Mouse (Mus musculus) hindbrain, embryonic 12.5 days (tissue): ENCODE results near the gene Rapgef1. TPM values are rescaled to one million over a fixed set of nuclear protein-coding genes. Genes with fewer than 3 reads are reported as not detected.

Source experiments
- ATAC-seq: fragments of 200-750 bp; cut with Nextera tagmentation; 2 replicates; pipeline ENCODE4 v1.8.0; 2017; ENCODE audit warnings: moderate TSS enrichment; ENCODE audit not compliant: low FRiP score
- H3K27ac ChIP-seq: fragments of 300-500 bp; sonication (generic); 2 replicates; pipeline ENCODE4 v1.5.1; 2016; ENCODE audit warnings: mild to moderate bottlenecking
- H3K27me3 ChIP-seq: fragments of 300-500 bp; sonication (generic); 2 replicates; pipeline ENCODE4 v1.6.1; 2016; ENCODE audit warnings: mild to moderate bottlenecking
- H3K36me3 ChIP-seq: fragments of 300-500 bp; sonication (generic); 2 replicates; pipeline ENCODE4 v1.6.1; 2016; ENCODE audit warnings: mild to moderate bottlenecking
- H3K4me1 ChIP-seq: fragments of 300-500 bp; sonication (generic); 2 replicates; pipeline ENCODE4 v1.6.1; 2016
- H3K4me2 ChIP-seq: fragments of 300-500 bp; sonication (generic); replicated peaks from 2 replicates; pipeline ENCODE4 v1.6.1; 2016; ENCODE audit warnings: mild to moderate bottlenecking
- H3K4me3 ChIP-seq: fragments of 300-500 bp; sonication (generic); 2 replicates; pipeline ENCODE4 v1.5.1; 2016; ENCODE audit warnings: mild to moderate bottlenecking
- H3K9ac ChIP-seq: fragments of 300-500 bp; sonication (generic); 2 replicates; pipeline ENCODE4 v1.6.1; 2016; ENCODE audit warnings: mild to moderate bottlenecking, moderate library complexity
- H3K9me3 ChIP-seq: fragments of 300-500 bp; sonication (generic); replicated peaks from 2 replicates; pipeline ENCODE4 v1.6.1; 2016; ENCODE audit warnings: mild to moderate bottlenecking
- WGBS: fragments of 180-500 bp; shearing (Covaris S2); methylation state at CpG from one replicate; pipeline ENCODE4 v1.1.7; 2016; 5-methylcytosine and 5-hydroxymethylcytosine counted together
- polyA plus RNA-seq: library from polyadenylated mRNA; unstranded; fragments of >200 nt; fragmentation: Nextera tagmentation; extraction: Ambion mirVana; gene quantifications from 2 replicates; pipeline ENCODE4 v1.2.1, GENCODE M21; 2016

Rapgef1 gene
- polyA plus RNA-seq, 1 experiment from 2014 or later = 24.7 TPM

DNA sequence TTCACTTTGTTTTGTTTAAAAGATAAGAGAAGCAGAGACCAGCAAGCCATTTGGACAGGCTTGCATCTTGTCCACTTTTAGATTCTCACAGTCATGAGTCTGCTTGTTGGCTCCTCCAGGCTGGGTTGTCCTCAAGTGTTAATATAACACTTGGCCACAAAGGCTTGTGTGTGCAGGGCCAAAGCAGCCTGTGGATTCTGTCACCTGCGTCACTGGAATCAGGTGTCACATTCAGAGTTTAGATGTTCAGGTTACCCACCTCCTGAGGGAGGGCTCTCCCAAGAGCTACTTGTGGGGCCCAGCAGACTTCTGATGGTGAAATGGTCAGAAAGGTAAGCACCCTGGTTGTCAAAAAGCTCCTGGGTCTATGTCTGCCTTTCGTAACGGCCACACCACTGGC, 103.6 kb downstream of the Rapgef1 start:
- Histone ChIP-seq H3K4me3 (no peak overlapping the region), H3K27ac (no peak overlapping the region), H3K9ac (no peak overlapping the region), H3K36me3 (peaks cover 76% of the 10 kb centered on the region), H3K4me2 (no peak overlapping the region), H3K9me3 (no peaks in the 10 kb centered on the region), H3K4me1 (no peaks in the 10 kb centered on the region), H3K27me3 (no peaks in the 10 kb centered on the region)
- WGBS = 96% methylated on average over 3 of the region's 3 CpGs
- no peak for ATAC-seq

DNA sequence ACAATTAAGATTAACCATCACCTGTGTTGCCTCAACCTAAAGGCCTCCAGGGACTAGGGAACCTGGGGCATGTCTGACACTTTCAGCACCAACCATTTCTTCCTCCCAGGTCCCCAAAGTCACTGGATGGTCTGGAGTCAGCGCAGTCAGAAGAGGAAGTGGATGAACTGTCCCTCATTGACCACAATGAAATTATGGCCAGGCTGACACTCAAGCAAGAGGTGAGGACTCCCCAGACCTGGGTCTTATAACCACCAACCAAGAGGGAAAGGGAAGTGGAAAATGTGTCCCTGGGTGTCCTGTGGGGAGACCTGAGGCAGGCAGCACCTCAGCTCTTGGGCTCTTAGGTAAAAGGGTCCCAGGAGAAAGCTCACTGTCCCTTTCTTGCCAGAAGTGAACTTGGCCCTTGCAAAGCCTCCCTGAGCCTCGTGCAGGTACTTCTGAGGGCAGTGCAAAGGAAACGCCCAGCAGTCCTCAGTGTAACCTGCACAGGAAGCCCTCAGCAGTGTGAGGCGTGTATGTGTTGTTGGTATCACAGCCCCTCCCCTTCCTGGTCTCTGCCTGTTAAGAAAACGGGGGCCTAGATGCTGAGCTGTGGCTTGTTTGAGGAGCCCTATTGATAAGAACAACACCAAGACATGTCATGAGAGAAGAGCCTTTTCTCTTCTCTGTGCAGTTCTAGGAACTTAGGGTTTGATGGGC, 105.3 kb downstream of the Rapgef1 start:
- Histone ChIP-seq H3K36me3 (peaks cover 76% of the 10 kb centered on the region), H3K9me3 (no peaks in the 10 kb centered on the region), H3K4me3 (no peak overlapping the region), H3K9ac (no peak overlapping the region), H3K4me1 (no peaks in the 10 kb centered on the region), H3K4me2 (no peak overlapping the region), H3K27ac (no peak overlapping the region), H3K27me3 (no peaks in the 10 kb centered on the region)
- no peak for ATAC-seq
- WGBS = 83% methylated on average over 5 of the region's 5 CpGs

DNA sequence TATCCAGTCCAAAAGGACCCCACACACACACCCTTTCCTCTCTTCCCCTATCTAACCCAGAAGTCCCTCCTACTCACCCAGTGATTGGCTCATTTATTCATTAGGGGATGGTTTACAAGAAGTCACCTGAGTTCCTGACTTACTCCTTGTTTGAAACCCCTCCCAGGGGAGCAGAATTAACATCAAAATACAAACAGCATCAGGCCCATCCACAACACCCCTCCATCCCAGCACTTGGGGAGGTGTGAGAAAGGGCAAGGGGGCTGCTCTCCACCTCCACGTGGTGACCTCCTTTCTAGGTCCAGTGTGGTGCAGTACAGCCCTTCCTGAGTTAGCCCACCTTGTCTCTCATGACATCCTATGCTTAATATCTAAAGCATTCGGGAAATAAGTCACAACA, 110.0 kb downstream of the Rapgef1 start:
- no peak for ATAC-seq
- Histone ChIP-seq H3K4me3 (no peak overlapping the region), H3K36me3 (peaks cover 93% of the 10 kb centered on the region)

DNA sequence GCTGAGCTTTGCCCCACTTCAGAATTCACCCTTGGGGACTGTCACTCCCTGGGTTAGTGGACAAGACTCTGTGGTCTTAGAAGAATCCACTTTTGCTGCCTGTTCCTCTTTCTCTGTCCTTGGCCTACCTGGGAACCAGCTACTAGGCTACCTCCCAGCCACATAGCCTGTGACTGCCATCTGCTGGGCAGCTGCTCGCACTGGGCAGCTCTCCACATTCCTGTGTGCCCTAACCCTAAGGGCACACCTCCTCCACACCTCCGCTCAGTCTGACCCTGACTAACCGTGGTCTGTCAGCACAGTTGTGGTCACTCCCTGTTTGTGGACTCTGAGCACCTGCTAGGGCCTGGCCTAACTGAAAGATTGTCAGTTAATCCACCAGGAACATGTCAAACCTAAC, 112.0 kb downstream of the Rapgef1 start:
- Histone ChIP-seq H3K4me1 (no peaks in the 10 kb centered on the region), H3K36me3 (peaks cover 93% of the 10 kb centered on the region), H3K4me3 (no peak overlapping the region), H3K27me3 (no peaks in the 10 kb centered on the region), H3K4me2 (no peak overlapping the region), H3K27ac (no peak overlapping the region), H3K9ac (no peak overlapping the region), H3K9me3 (no peaks in the 10 kb centered on the region)
- 80% methylated on average over 3 of the region's 3 CpGs for WGBS
- ATAC-seq = no peak

More for the DNA sequence above, 110.0 kb downstream of the Rapgef1 start:
- no peak overlapping the region for H3K9ac ChIP-seq
- no peaks in the 10 kb centered on the region for H3K4me1 ChIP-seq
- WGBS = 56% methylated on average over 2 of the region's 2 CpGs
- H3K27me3 ChIP-seq = no peaks in the 10 kb centered on the region
- no peak overlapping the region for H3K27ac ChIP-seq
- H3K4me2 ChIP-seq = no peak overlapping the region
- no peaks in the 10 kb centered on the region for H3K9me3 ChIP-seq

- Histone ChIP-seq H3K4me3 (no peak overlapping the region), H3K4me1 (no peaks in the 10 kb centered on the region), H3K27ac (no peak overlapping the region), H3K9me3 (no peaks in the 10 kb centered on the region), H3K27me3 (no peaks in the 10 kb centered on the region), H3K9ac (no peak overlapping the region), H3K36me3 (peaks cover 95% of the 10 kb centered on the region), H3K4me2 (no peak overlapping the region)
- ATAC-seq = no peak
- 90% methylated on average over 10 of the region's 10 CpGs for WGBS
Measured at GRCm38 (mm10) chr2:29732559-29732958, 113.0 kb downstream of the Rapgef1 start.

DNA sequence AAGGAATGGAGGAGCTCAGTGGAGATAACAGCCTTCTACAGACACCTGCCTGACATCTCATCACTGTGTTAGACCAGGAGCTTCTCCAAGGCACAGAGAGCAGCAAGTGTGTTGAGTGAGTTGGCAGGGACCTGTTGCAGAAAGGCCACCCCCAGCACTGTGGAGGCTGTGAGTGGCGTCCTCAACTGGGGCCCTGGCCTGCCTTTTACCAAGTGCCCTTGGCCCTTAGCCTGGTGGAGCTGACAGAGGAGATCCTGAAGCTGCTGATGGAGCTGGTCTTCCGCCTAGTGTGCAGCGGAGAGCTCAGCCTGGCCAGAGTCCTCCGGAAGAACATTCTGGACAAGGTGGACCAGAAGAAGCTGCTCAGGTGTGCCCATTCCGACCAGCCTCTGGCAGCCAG, 113.8 kb downstream of the Rapgef1 start:
- H3K4me1 ChIP-seq = no peaks in the 10 kb centered on the region
- no peaks in the 10 kb centered on the region for H3K27me3 ChIP-seq
- ATAC-seq = no peak
- H3K4me2 ChIP-seq = no peak overlapping the region
- no peak overlapping the region for H3K4me3 ChIP-seq
- 94% methylated on average over 5 of the region's 5 CpGs for WGBS
- no peak overlapping the region for H3K9ac ChIP-seq
- H3K36me3 ChIP-seq = peaks cover 95% of the 10 kb centered on the region
- no peak overlapping the region for H3K27ac ChIP-seq
- H3K9me3 ChIP-seq = no peaks in the 10 kb centered on the region

- no peaks in the 10 kb centered on the region for H3K27me3 ChIP-seq
- ATAC-seq = no peak
- H3K4me3 ChIP-seq = no peak overlapping the region
- H3K27ac ChIP-seq = no peak overlapping the region
- no peaks in the 10 kb centered on the region for H3K4me1 ChIP-seq
- 92% methylated on average over 12 of the region's 12 CpGs for WGBS
- no peaks in the 10 kb centered on the region for H3K9me3 ChIP-seq
- H3K4me2 ChIP-seq = no peak overlapping the region
- no peak overlapping the region for H3K9ac ChIP-seq
- H3K36me3 ChIP-seq = peaks cover 95% of the 10 kb centered on the region
Measured at GRCm38 (mm10) chr2:29735708-29736107, 116.2 kb downstream of the Rapgef1 start.

DNA sequence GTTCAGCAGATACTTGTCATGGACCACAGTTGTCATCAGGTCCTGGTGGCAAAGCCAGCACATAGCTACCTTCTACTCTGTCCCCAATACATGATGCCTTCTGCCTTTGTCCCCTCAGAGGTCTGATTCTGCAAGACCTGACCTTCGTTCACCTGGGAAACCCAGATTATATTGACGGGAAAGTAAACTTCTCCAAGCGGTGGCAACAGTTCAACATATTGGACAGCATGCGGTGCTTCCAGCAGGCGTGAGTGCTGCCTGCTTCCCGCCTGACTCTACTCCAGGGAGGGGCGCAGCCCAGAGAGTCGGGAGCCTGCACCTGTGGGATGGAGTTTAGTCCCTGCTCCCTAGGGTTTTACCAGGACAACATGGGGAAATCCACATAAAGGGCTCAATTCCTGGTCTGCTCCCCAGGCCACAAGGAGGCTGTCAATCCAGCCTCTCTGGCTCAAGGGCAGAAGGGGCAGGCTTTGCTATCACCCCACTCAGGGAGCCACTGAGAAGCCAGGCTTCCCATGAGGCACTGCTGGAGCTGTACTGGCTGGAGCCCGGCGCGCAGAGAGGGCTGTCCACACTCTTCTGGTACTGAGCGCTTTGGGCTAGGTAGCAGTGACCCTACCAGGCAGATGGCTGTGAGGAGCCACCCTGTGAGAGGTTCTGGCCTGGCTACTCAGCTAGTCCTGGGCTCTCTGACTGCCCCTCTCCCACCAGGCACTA, 117.8 kb downstream of the Rapgef1 start:
- no peak for ATAC-seq
- Histone ChIP-seq H3K4me3 (no peak overlapping the region), H3K4me2 (no peak overlapping the region), H3K27me3 (no peaks in the 10 kb centered on the region), H3K9ac (no peak overlapping the region), H3K27ac (no peak overlapping the region), H3K4me1 (no peaks in the 10 kb centered on the region), H3K9me3 (no peaks in the 10 kb centered on the region), H3K36me3 (peaks cover 82% of the 10 kb centered on the region)
- 93% methylated on average over 12 of the region's 12 CpGs for WGBS

GRCm38 (mm10) chr2:29738799-29739198, 119.3 kb downstream of the Rapgef1 start:
- no peaks in the 10 kb centered on the region for H3K4me1 ChIP-seq
- H3K4me2 ChIP-seq = no peak overlapping the region
- H3K9me3 ChIP-seq = no peaks in the 10 kb centered on the region
- no peak overlapping the region for H3K27ac ChIP-seq
- H3K27me3 ChIP-seq = no peaks in the 10 kb centered on the region
- no peak overlapping the region for H3K9ac ChIP-seq
- 71% methylated on average over 4 of the region's 4 CpGs for WGBS
- no peak overlapping the region for H3K4me3 ChIP-seq
- no peak for ATAC-seq
- H3K36me3 ChIP-seq = peaks cover 68% of the 10 kb centered on the region

DNA sequence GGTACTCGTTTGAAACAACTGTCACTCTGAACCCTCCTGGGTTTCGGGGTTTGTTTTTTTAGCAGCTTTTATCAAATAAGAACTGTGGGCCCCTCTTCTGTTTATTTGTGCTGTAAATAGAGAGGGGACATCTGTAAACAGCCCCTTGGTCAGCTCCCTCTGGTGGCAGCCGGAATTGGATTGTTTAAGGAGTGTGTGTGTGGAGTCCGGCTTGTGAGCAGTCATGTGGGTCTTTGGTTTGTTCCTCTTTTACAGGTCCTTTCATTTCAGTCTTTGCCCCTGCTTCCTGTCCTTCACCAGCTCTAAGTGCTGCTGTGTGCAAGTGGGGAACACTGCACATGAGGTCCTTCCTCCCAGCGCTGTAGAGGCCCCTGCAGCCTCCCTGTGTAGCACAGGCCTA, 119.8 kb downstream of the Rapgef1 start:
- Histone ChIP-seq H3K4me1 (no peaks in the 10 kb centered on the region), H3K36me3 (peaks cover 62% of the 10 kb centered on the region), H3K4me2 (no peak overlapping the region), H3K9ac (no peak overlapping the region), H3K27me3 (no peaks in the 10 kb centered on the region), H3K4me3 (no peak overlapping the region), H3K9me3 (no peaks in the 10 kb centered on the region), H3K27ac (no peak overlapping the region)
- WGBS = 76% methylated on average over 5 of the region's 5 CpGs
- no peak for ATAC-seq

- Histone ChIP-seq H3K27me3 (peaks cover 11% of the 10 kb centered on the region), H3K4me3 (no peak overlapping the region), H3K9ac (no peak overlapping the region), H3K27ac (no peak overlapping the region), H3K4me1 (no peaks in the 10 kb centered on the region), H3K36me3 (peaks cover 44% of the 10 kb centered on the region), H3K4me2 (no peak overlapping the region), H3K9me3 (no peaks in the 10 kb centered on the region)
- WGBS = 93% methylated on average over 6 of the region's 6 CpGs
- ATAC-seq = no peak
Measured at GRCm38 (mm10) chr2:29741207-29741606, 121.7 kb downstream of the Rapgef1 start.

DNA sequence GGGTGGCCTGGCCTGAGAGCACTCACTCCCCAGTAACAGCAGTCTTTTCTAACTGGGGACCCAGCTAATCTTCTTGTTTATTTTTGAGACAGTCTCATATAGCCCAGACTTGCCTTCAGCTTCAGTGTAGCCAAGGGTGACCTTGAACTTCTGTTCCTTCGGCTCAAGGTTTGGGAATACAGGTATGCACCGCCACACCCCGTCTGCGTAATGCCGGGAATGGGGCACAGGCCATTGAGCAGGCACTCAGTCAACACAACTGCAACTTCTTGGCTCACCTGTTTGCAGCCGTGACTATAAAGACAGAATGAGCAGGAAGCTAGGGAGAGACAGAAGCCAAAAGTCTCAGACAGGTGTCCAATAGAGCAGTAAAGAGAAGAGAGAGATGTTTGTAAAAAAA, 124.7 kb downstream of the Rapgef1 start:
- WGBS = 90% methylated on average over 6 of the region's 6 CpGs
- Histone ChIP-seq H3K27me3 (peaks cover 40% of the 10 kb centered on the region), H3K27ac (no peak overlapping the region), H3K36me3 (peaks cover 13% of the 10 kb centered on the region), H3K9ac (no peak overlapping the region), H3K4me2 (no peak overlapping the region), H3K4me1 (peaks cover 6% of the 10 kb centered on the region), H3K9me3 (no peaks in the 10 kb centered on the region), H3K4me3 (no peak overlapping the region)
- no peak for ATAC-seq
